Mouse (Mus musculus) left cerebral cortex, postnatal 4 days (tissue): ENCODE measurements around the gene Fkbp4. TPM values are rescaled to one million over a fixed set of nuclear protein-coding genes. Genes with fewer than 3 reads are reported as not detected.

Source experiments
- DNase-seq: peaks from one replicate; pipeline ENCODE4 v3.0.0-alpha.2; 2022
- intact Hi-C: fragments of 180-260 bp; cut with DNase I; formaldehyde crosslinking; loops from one replicate; pipeline ENCODE4 v1.15.1; 2025
- total RNA-seq, 2 experiments: library from RNA; stranded (reverse); gene quantifications; 2 replicates each; pipeline ENCODE4 v1.2.3; 2021

The Fkbp4 gene
- total RNA-seq = 100 to 1,000 TPM; 176 to 180 TPM

- DNase-seq = peak; percentile 94
- intact Hi-C loops = no loop called here
Observed at GRCm38 (mm10) chr6:128438317-128438870, at the start of gene Fkbp4. Gene Fkbp4 (minus strand): TSS chr6:128438677.

- DNase-seq = no peak
- intact Hi-C loops = no loop called here
Observed at GRCm38 (mm10) chr6:128487736-128488135, 49.3 kb upstream of the Fkbp4 start.

- intact Hi-C loops = no loop called here
- peak; percentile 98 for DNase-seq
Observed at GRCm38 (mm10) chr6:128479463-128480454, 41.3 kb upstream of the Fkbp4 start.

GRCm38 (mm10) chr6:128477495-128477894 lies 39.0 kb upstream of the Fkbp4 start:
- intact Hi-C loops = no loop called here
- no peak for DNase-seq

- no peak for DNase-seq
- intact Hi-C loops = no loop called here
Observed at GRCm38 (mm10) chr6:128474112-128474511, 35.6 kb upstream of the Fkbp4 start.

GRCm38 (mm10) chr6:128469451-128469850 lies 31.0 kb upstream of the Fkbp4 start:
- intact Hi-C loops = no loop called here
- DNase-seq = peak; percentile 13

GRCm38 (mm10) chr6:128467298-128467697 lies 28.8 kb upstream of the Fkbp4 start:
- no peak for DNase-seq
- intact Hi-C loops = no loop called here

- DNase-seq = no peak
- intact Hi-C loops = no loop called here
Observed at GRCm38 (mm10) chr6:128466563-128466962, 28.1 kb upstream of the Fkbp4 start.

- DNase-seq = no peak
- intact Hi-C loops = no loop called here
Observed at GRCm38 (mm10) chr6:128466043-128466442, 27.6 kb upstream of the Fkbp4 start.

GRCm38 (mm10) chr6:128464996-128465395 lies 26.5 kb upstream of the Fkbp4 start:
- intact Hi-C loops = no loop called here
- no peak for DNase-seq

- intact Hi-C loops = no loop called here
Observed at GRCm38 (mm10) chr6:128461606-128462005, 23.1 kb upstream of the Fkbp4 start.

GRCm38 (mm10) chr6:128460729-128461503 lies 22.4 kb upstream of the Fkbp4 start:
- intact Hi-C loops = no loop called here
- DNase-seq = no peak

More at GRCm38 (mm10) chr6:128461606-128462005, 23.1 kb upstream of the Fkbp4 start:
- no peak for DNase-seq

GRCm38 (mm10) chr6:128460321-128460720 lies 21.8 kb upstream of the Fkbp4 start:
- DNase-seq = peak; percentile 36
- intact Hi-C loops = no loop called here

GRCm38 (mm10) chr6:128457186-128457585 lies 18.7 kb upstream of the Fkbp4 start:
- no peak for DNase-seq
- intact Hi-C loops = no loop called here

- no peak for DNase-seq
- intact Hi-C loops = no loop called here
Observed at GRCm38 (mm10) chr6:128455835-128456605, 17.5 kb upstream of the Fkbp4 start.

- no peak for DNase-seq
- intact Hi-C loops = no loop called here
Observed at GRCm38 (mm10) chr6:128447063-128447462, 8.6 kb upstream of the Fkbp4 start.

- DNase-seq = peak; percentile 43
- intact Hi-C loops = no loop called here
Observed at GRCm38 (mm10) chr6:128445761-128446535, 7.5 kb upstream of the Fkbp4 start.

GRCm38 (mm10) chr6:128440238-128440637 lies 1.8 kb upstream of the Fkbp4 start:
- intact Hi-C loops = no loop called here
- DNase-seq = no peak

- peak; percentile 16 for DNase-seq
- intact Hi-C loops = no loop called here
Observed at GRCm38 (mm10) chr6:128438871-128439341, 429 bp upstream of the Fkbp4 start.
